Mouse (Mus musculus) skeletal muscle tissue, postnatal 0 days (tissue): ENCODE data around the gene Prc1. TPM values are rescaled to one million over a fixed set of nuclear protein-coding genes. Genes with fewer than 3 reads are reported as not detected.

Experiments
- polyA plus RNA-seq: library from polyadenylated mRNA; unstranded; fragments of >200 nt; fragmentation: Nextera tagmentation; extraction: Ambion mirVana; gene quantifications from 2 replicates; pipeline ENCODE4 v1.2.1, GENCODE M21; 2015

Gene Prc1
- 27.3 and 29.1 TPM in 2 replicates for polyA plus RNA-seq

GRCm38 (mm10) chr7:80294062-80294763 lies at the start of gene Prc1:
TSS of gene Prc1 (plus strand) at chr7:80294450.

GRCm38 (mm10) chr7:80246148-80246721 lies 48.0 kb upstream of the Prc1 start, which contains the start of gene Ttll13:
TSS of gene Ttll13 (plus strand) at chr7:80246376.

GRCm38 (mm10) chr7:80260625-80261371 lies 33.5 kb upstream of the Prc1 start, which contains the start of gene Ngrn:
TSS of gene Ngrn (plus strand) at chr7:80261215.

GRCm38 (mm10) chr7:80268897-80269750 lies 25.1 kb upstream of the Prc1 start, which contains the start of gene Vps33b:
TSS of gene Vps33b (plus strand) at chr7:80269649.

GRCm38 (mm10) chr7:80324043-80324815 lies 30.0 kb downstream of the Prc1 start, which contains the start of gene Rccd1:
TSS of gene Rccd1 (minus strand) at chr7:80324454.

GRCm38 (mm10) chr7:80340793-80341192 lies 46.5 kb downstream of the Prc1 start, which contains the start of gene Unc45a:
TSS of gene Unc45a (minus strand) at chr7:80341005.

GRCm38 (mm10) chr7:80342858-80343257 lies 48.6 kb downstream of the Prc1 start, which contains the start of gene Hddc3:
TSS of gene Hddc3 (plus strand) at chr7:80343104.

Other genes starting within 250 kb of the Prc1 start
- gene Idh2, start 179.1 kb upstream of the Prc1 start, polyA plus RNA-seq: 691 and 763 TPM in 2 replicates
- 3.1 and 4.7 TPM in 2 replicates for gene Sema4b, start 107.6 kb upstream of the Prc1 start, polyA plus RNA-seq
- 23.7 and 30.6 TPM in 2 replicates for gene Cib1, start 61.6 kb upstream of the Prc1 start, polyA plus RNA-seq
- 1.6 and 2.0 TPM in 2 replicates for gene Gdpgp1, start 61.6 kb upstream of the Prc1 start, polyA plus RNA-seq
- gene Ttll13, start 48.1 kb upstream of the Prc1 start, polyA plus RNA-seq: 0.69 and 0.96 TPM in 2 replicates
- 36.0 and 36.6 TPM in 2 replicates for gene Ngrn, start 33.2 kb upstream of the Prc1 start, polyA plus RNA-seq
- 3.1 and 3.9 TPM in 2 replicates for gene Vps33b, start 24.8 kb upstream of the Prc1 start, polyA plus RNA-seq
- gene Rccd1, start 30.0 kb downstream of the Prc1 start, polyA plus RNA-seq: 3.5 and 4.3 TPM in 2 replicates
- 13.4 and 14.3 TPM in 2 replicates for gene Unc45a, start 46.6 kb downstream of the Prc1 start, polyA plus RNA-seq
- 13.9 and 14.1 TPM in 2 replicates for gene Hddc3, start 48.7 kb downstream of the Prc1 start, polyA plus RNA-seq
- 11.9 and 15.5 TPM in 2 replicates for gene Man2a2, start 76.9 kb downstream of the Prc1 start, polyA plus RNA-seq
- gene Fes, start 93.5 kb downstream of the Prc1 start, polyA plus RNA-seq: 10.1 and 10.8 TPM in 2 replicates
- 12.1 and 13.6 TPM in 2 replicates for gene Furin, start 111.0 kb downstream of the Prc1 start, polyA plus RNA-seq
- 2.7 and 3.3 TPM in 2 replicates for gene Blm, start 240.7 kb downstream of the Prc1 start, polyA plus RNA-seq